Mouse (Mus musculus) B cell, adult 2 months (primary cell): ENCODE measurements around the gene Gbp6.
"Not testable (repeated sequence)": the region's sequence is repeated elsewhere in the genome, so short reads cannot be mapped to it uniquely, and the experiment has no call there.

ENCODE experiments used
- DNase-seq, 2 experiments: peaks; one replicate each; pipeline ENCODE4 v3.0.0; 2022

Gbp6 gene

DNA sequence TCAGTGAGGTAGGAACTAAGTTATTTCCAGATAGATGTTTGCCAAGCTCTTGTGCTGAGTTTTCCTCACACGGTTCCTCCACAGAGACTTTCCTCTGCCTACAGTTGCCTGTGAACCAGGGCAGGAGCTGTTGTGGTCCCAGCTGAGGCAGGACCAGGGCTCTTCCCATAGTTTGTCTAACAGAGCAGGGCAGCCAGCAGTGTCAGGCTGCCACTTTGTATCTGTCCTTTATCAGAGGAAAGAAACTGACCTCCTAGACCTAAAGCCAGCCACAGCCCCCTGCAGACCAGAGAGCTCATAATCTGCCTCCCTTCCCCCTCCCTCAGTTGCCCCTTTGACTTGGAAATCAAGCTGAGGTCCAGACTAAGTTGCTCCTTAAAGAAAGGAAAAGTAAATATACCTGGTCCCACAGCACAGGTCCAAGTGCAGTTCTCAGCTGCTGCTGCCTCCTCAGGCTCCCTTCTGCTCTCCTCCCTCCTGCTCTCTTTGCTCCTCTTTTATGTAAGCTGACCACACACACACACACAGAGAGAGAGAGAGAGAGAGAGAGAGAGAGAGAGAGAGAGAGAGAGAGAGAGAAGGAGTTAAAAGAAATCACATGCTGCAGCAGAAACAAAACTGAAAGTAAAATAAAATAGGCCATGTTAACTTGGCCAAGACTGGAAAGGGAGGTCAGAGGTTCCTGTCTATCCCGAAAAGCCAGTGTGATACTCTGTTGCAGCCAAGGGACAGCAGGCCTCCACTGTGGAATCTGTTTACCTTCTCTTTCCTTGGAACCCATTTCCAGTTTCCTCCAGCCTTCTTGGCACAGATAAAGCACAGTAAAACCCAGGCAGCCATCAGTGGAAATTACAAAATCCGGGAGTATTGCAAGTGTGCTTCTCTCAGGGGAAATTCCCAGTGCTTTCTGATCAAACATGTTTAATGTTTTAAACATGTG, at the start of gene Gbp6, which contains the start of gene Gm43302:
Gbp6 (minus strand) TSS at position 473 of the 940 bp plus-strand sequence.
Gm43302 (minus strand) TSS at position 470 of the 940 bp plus-strand sequence.
- DNase-seq = peak in 1 of 2 experiments; percentile 3

DNA sequence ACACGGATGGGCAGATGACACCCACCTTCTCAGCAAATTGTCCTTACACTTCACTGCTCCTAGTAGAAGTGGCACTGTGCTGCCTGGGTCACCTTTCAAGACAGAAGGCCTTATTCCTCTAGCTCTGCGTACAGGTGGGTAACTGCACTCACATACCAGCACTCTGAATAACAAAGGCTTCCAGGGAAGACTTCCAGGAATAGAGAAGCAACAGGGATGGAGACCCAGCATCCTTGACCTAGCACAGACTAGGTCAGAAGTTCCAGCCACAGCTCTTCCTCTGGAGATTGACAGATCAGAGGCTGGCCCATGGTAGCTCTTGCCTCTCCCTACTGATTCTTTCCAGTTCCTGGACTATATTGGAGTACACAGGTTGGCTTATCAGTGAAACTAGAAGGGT, 47.8 kb upstream of the Gbp6 start:
- DNase-seq = no peak

DNA sequence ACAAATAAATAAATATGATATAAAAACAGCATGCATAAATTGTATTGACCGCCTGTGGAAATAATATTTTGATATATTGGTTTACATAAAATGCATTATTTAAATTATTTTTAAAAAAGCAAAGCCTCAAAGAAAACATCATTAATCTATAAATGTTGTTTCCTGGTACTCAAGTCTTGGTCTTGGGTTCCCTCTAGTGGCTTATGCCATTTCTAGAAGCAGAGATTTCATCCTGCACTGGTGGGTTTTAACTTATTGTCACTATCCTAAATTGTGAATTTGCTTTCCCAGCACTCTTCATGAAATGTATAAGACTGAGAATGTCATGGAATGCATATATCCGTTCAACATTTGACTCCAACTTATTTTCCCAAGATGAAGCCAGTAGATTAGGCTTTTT, 29.0 kb upstream of the Gbp6 start:
- DNase-seq = peak; percentile 15 to 33

DNA sequence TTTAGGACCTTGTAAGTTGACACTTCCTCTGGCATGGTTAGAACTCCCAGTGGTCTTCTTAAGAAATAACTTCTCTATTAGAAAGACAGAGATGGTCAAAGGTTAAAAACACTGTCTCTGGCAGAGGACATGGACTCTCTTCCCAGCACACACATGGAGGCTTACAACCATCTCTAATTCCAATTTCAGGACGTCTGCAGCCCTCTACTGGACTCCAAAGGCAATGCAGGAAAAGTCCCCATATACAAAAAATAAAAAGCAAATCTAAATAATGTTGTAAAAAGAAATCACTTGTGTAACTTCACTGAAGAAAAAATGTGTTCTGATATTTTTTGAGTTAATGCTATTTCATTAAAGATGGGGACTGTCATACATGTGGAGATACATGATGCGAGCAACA, 17.4 kb upstream of the Gbp6 start:
- no peak for DNase-seq

DNA sequence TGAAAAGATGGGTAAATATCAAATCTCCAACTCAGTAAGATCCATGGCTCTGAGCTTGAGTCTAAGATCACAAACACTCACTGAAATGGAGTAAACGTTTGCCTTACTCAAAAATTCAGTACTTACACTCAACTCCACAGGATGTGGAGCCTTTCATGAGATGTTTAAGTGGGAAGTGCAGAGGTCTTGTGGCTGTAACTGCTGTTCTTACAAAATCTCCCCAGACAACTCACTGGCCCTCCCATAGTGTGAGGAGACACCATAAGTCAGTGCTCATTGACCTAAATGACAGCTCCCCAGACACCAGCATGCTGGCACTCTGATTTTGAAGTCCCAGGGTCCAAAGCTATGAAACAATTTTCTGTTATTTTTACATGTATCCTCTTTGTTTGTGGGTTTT, 15.7 kb upstream of the Gbp6 start:
- DNase-seq = not testable (repeated sequence)

DNA sequence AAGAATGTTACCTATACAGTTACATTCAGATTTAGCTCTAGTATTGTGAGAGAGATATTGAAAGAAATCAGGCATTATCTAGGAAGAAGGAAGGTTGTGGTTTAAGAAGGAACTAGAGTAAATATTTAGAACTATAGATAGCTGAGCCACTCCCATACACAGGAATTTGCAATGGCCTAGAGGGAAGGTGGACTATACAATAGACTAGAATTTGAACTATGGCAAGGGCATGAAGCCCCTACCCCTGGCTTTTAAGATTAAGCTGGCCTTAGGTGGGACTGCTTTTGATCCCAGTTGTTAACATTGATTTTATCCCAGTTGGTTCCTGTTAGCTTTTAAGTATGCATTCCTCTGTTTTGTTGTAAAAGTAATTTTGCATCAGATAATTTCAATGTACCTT, 13.4 kb upstream of the Gbp6 start:
- DNase-seq = not testable (repeated sequence)

DNA sequence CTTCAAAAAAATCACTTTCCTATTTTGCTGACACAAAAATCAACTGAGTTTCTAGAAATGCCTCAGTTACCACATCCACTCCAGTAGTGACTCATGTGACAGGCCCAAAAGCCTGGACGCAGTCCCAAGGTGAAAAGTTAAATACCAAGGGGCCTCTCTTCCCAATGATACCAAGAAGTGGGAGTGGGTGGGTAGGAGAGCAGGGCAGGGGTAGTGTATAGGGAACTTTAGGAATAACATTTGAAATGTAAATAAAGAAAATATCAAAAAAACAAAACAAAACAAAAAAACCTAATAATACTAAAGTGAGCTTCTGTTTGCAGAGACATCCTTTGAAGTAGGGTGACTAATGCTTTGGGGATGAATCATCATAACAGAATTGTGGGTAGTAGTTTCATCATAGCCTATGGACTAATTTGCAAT, 12.7 kb upstream of the Gbp6 start:
- DNase-seq = no peak

DNA sequence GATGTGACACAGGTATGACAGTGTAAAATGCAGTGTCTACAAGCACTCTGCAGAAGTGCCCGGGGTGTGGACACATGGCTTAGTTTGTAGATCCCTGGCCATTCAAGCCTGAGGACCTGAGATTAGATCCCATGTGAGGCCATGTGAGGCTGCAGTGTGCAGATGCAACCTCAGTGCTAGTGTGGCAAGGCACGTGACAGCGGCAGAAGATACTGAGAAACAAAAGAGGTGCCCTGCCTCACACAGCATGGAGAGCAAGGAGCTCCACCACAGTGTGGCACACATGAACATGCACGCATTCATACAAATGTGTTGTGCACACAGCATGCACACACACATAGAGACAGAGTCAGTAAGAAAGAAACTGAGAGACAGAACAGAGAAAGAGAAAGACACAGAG, 12.2 kb upstream of the Gbp6 start:
- DNase-seq = not testable (repeated sequence)

DNA sequence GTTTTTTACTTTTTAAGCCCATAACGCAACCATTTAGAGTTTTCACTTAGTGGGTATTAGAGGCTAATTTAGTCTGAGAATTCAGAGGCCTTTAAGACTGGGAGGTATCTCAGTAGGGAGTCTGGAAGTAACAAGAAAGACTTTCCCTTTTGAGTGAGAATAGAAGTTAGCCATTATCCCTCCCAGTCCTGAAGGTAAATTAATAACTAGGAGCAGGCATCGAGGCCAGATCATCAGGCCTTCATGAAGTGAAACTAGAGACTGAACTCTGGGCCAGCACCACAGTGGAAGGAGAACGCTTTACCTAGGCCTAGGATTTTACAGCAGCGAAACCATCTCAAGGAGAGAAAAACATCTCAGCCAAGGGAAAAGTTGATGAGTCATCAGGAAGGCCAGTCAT, 8.5 kb upstream of the Gbp6 start:
- no peak for DNase-seq

DNA sequence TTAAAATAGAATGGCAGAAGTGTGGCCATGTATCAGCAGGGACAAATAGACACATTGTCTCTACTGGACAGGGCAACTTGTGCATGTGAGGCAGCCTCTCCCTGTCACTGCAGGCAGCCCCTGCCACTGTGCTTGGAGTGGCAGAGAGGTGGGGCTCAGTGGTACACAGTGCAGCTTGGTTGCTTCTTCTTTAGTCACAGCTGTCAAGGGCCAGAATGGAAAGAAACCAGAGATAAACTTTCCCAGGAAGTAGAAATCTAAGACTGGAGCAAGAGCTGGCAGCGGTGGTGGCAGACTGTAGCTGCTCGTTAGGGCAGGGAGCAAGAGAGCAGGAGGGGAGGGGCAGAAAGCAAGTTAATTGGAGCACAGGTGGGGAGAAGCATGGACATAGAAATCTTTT, 8.0 kb upstream of the Gbp6 start:
- no peak for DNase-seq

DNA sequence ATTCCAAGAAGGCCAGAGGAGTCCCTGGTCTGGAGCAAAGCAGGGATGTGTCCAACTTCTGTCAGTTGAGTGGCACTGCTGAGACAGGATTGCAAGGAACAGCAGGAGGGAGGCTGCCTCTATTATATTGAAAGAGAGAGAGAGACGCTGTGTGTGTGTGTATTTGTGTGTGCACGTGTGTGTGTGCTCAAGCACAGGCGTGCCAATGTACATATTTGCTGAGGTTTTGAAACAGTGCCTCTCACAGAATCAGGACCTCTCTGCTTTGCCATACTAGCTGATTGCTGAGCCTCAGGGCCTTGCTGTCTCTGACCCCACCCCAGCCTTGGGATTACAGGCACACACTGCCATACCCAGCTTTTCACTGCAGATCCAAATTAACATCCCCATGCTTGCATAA, 2.2 kb upstream of the Gbp6 start:
- no peak for DNase-seq

DNA sequence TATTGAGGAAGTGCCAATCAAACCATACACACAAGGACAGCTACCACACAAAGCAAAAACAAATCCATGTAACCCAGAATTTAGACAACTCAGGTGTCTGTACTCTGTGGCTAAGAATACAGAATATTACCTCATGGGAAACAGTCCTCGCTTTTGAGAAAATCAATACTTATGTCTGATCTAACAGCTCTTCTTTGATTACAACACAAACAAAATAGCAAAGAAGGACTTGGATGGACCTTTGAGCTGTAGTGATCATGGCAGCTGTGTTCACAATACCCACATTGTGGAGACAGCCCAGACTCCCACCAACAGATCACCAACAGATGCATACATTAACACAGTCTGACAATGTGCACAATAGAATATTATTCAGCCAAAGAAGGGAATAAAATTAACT, 1.0 kb downstream of the Gbp6 start:
- DNase-seq = no peak

DNA sequence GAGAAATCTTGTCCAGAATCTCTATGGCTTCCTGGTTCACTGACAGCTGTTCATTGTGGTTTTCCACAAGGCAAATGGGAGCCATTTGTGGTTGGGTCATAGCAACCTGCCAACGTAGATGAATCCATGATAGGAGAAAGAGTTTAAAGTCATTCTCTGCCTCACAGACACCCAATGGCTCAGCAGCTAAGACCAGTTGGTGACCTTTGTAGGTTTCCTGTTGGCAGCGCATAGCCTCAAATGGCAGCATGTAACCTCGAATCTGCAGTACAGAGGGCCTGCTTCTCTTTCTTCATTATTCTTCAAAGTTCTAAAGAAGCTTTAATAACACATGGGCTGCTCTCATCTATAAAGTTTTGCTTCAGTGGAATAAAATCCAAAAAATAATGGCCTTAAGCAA, 2.6 kb downstream of the Gbp6 start:
- DNase-seq = not testable (repeated sequence)

DNA sequence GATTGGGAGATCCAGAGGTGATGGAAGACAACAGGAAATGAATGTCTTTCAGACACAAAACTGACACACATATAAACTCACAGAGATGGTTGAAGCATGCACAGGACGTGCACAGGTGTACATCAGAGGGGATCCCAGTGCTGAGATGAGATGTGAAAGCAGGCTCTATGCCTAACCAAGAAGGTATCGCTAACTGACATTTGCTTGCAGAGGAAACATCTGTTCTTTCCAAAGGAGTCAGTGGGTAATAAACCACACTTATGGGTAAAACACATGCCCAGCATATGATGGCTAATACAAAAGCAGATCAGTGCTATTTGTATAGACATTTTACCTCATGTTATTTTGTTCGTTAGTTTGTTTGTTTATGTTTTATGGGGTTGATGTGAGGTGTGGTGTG, 32.8 kb downstream of the Gbp6 start:
- not testable (repeated sequence) for DNase-seq

DNA sequence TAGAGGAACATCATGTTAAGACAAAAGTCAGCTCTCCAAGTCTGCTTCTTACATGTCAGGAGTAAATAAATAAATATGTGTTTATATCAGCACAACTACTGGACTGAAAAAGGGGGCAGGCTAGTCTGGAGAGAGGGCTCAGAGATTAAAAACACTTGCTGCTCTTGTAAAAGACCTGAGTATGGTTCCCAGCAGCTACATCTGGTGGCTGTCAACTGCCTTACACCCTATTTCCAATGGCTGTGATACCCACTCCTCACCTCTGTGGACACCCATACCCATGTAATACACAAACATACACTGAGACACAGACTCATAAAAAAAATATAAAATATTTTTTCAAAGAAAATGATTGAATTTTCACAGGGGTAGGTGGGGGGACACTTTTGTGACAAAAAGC, 41.0 kb downstream of the Gbp6 start:
- no peak for DNase-seq

DNA sequence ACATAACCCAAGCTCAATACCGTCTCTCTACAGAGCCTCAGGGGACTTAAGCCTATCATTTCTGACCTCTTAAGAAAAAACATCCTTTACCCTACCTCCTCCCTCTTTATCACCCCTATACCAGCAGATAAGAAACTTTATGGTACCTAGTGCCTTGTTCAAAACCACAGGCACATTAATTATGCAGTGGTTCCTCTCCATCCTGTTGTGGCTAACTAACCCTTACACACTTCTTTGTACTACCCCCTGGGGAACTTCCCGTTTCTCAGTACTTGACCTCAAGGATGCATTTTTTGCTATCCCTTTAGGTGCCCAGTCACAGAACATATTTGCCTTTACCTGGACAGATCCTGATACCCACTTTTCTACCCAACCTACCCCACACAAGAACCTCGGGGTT, 48.8 kb downstream of the Gbp6 start:
- not testable (repeated sequence) for DNase-seq

DNA sequence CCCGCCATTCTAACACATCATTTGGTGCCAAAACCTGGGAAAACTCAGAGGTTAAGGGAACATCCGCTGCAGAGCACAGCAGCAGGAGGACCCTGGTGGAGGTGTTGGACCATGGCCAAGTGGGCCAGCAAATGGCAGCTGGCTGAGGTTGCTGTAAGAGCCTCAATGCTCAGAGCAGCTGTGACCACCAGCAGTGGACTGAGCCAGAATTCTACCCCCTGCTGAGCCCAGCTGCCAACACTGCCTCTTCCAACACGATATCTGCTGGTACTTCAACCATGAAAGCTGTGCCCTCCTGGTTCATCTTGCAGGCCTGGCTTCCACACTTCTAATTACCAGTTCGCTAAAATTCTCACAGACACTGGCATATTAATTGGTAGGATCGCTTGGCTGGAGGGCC, 52.5 kb downstream of the Gbp6 start:
- not testable (repeated sequence) for DNase-seq

DNA sequence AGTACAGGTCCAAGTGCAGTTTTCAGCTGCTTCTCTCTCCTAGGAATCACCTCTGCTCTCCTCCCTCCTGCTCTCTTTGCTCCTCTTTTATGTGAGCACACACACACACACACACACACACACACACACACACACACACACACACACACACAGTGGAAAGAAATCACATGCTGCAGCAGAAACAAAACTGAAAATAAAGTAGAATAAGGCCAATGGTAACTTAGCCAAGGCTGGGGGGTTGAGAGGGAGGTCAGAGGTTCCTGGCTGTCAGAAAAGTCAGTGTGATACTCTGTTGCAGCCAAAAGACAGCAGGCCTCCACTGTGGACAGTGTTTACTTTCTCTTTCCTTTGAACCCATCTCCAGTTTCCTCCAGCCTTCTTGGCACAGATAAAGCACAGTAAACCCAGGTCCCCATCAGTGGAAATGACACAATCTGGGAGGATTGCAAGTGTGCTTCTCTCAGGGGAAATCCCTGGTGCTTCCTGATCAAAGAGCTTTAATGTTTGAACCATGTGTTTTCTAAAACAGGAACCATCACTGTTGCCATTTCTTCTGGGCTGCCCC, 53.9 kb downstream of the Gbp6 start, which contains the start of gene Gbp10:
Gbp10 (minus strand) TSS at position 51 of the 565 bp plus-strand sequence.
- peak in 1 of 2 experiments; percentile 1 for DNase-seq

DNA sequence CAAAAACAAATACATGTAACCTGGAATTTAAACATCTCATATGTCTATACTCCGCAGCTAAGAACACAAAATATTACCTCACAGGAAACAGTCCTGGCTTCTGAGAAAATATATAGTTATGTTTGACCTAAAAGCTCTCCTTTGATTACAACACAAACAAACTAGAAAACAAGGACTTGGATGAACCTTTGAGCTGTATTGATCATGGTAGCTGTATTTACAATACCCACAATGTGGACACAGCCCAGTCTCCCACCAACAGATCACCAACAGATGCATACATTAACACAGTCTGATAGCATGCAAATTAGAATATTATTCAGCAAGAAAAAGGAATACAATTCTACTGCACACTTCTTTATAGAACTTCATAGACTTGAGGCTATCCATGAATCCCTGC, 55.1 kb downstream of the Gbp6 start:
- not testable (repeated sequence) for DNase-seq

DNA sequence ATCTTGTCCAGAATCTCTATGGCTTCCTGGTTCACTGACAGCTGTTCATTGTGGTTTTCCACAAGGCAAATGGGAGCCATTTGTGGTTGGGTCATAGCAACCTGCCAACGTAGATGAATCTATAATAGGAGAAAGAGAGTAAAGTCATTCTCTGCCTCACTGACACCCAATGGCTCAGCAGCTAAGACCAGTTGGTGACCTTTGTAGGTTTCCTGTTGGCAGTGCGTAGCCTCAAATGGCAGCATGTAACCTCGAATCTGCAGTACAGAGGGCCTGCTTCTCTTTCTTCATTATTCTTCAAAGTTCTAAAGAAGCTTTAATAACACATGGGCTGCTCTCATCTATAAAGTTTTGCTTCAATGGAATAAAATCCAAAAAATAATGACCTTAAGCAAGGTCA, 57.5 kb downstream of the Gbp6 start:
- not testable (repeated sequence) for DNase-seq
